Mouse (Mus musculus): ENCODE measurements around the gene Thbs4.

GRCm38 (mm10) chr13:92774887-92775286 is 19.7 kb downstream of the Thbs4 start:
- TF ChIP-seq CTCF (IDR thresholded peaks at IDR 0.05; ENCODE audit: insufficient read depth, low read depth, low read length) (no peak), POLR2A (IDR thresholded peaks at IDR 0.05; ENCODE audit: insufficient read depth, low read depth, low read length) (no peak)

All from olfactory bulb, adult 2 months (tissue).